Mouse (Mus musculus): ENCODE results near the gene Gsto2. TPM values are rescaled to one million over a fixed set of nuclear protein-coding genes. Genes with fewer than 3 reads are reported as not detected.
"Not testable (repeated sequence)": the region's sequence is repeated elsewhere in the genome, so short reads cannot be mapped to it uniquely, and the experiment has no call there.

Gene Gsto2
- polyA plus RNA-seq, 1 experiment: 2.0 TPM

- Histone ChIP-seq H3K4me1 (ENCODE audit: control insufficient read depth, insufficient read depth, low read length) (no peaks in the 10 kb centered on the region; the same call in 1 of the 2 replicates), H3K4me3 (replicated peaks; ENCODE audit: control insufficient read depth, low read depth, low read length) (no peak overlapping the region), H3K27ac (ENCODE audit: control insufficient read depth, insufficient read depth, low read depth, low read length, poor library complexity) (no peak overlapping the region)
- TF ChIP-seq CTCF (IDR thresholded peaks at IDR 0.05; ENCODE audit: control insufficient read depth, insufficient read depth, low read length) (no peak), POLR2A (IDR thresholded peaks at IDR 0.05; ENCODE audit: borderline replicate concordance, control insufficient read depth, low read depth, low read length) (no peak)
- WGBS: 85% methylated on average over 16 of the region's 16 CpGs
Measured at GRCm38 (mm10) chr19:47832316-47832715, 33.0 kb upstream of the Gsto2 start.

GRCm38 (mm10) chr19:47834614-47835013 lies 30.7 kb upstream of the Gsto2 start:
- no peak overlapping the region for H3K27ac ChIP-seq (ENCODE audit: control insufficient read depth, insufficient read depth, low read depth, low read length, poor library complexity)
- WGBS: 66% methylated on average over 5 of the region's 5 CpGs
- TF ChIP-seq POLR2A (IDR thresholded peaks at IDR 0.05; ENCODE audit: borderline replicate concordance, control insufficient read depth, low read depth, low read length) (no peak), CTCF (IDR thresholded peaks at IDR 0.05; ENCODE audit: control insufficient read depth, insufficient read depth, low read length) (no peak)
- no peaks in the 10 kb centered on the region; the same call in 1 of the 2 replicates for H3K4me1 ChIP-seq (ENCODE audit: control insufficient read depth, insufficient read depth, low read length)
- H3K4me3 ChIP-seq (replicated peaks; ENCODE audit: control insufficient read depth, low read depth, low read length): no peak overlapping the region

- WGBS: 77% methylated on average over 7 of the region's 7 CpGs
- Histone ChIP-seq H3K27ac (ENCODE audit: control insufficient read depth, insufficient read depth, low read depth, low read length, poor library complexity) (no peak overlapping the region), H3K4me3 (replicated peaks; ENCODE audit: control insufficient read depth, low read depth, low read length) (no peak overlapping the region), H3K4me1 (ENCODE audit: control insufficient read depth, insufficient read depth, low read length) (no peaks in the 10 kb centered on the region; the same call in 1 of the 2 replicates)
- TF ChIP-seq CTCF (IDR thresholded peaks at IDR 0.05; ENCODE audit: control insufficient read depth, insufficient read depth, low read length) (no peak), POLR2A (IDR thresholded peaks at IDR 0.05; ENCODE audit: borderline replicate concordance, control insufficient read depth, low read depth, low read length) (no peak)
Measured at GRCm38 (mm10) chr19:47835776-47836175, 29.6 kb upstream of the Gsto2 start.

DNA sequence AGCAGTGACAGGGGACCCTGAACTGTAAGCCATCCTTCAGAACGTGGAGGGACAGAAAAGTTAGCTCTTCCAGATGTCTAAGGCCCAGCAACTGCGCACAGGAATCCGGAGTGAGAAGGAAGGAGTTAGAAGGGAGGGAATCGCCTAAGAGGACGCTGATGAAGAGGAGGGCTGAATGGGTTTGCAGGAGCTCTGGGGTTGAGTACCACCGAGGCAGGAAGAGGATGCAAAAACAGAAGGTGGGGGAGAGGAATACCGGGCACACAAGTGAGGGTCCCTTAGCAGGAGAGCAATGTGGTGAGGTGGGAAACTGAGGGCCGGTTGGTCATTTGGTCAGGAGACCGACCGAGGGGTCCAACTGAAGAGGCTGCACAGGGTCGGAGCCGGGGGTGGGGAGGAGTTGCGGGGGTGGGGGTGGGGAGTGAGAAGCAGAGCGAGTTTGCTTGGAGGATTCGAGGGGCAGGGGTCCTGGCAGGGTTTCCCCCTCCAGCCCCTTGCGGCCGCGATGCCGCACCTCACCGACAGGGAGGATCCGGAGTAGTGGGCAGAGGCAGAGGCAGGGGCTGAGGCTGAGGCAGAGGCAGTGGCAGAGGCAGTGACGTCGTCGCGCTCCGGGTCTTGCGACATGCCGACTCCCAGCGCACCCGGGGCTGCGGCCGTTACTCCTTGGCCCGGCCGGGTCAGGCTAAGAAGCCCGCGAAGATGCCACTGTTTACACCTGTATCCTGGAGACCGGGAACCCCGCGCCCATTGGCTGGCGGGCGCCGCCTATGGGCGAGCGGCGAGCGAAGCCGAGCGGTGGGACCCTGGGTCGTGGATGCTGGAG lies 28.4 kb upstream of the Gsto2 start:
- Histone ChIP-seq H3K4me3 (replicated peaks; ENCODE audit: control insufficient read depth, low read depth, low read length) (peak overlapping the region; percentile 12), H3K27ac (ENCODE audit: control insufficient read depth, insufficient read depth, low read depth, low read length, poor library complexity) (no peak overlapping the region), H3K4me1 (ENCODE audit: control insufficient read depth, insufficient read depth, low read length) (no peaks in the 10 kb centered on the region; the same call in 1 of the 2 replicates)
- WGBS: 7% methylated on average over 49 of the region's 49 CpGs
- TF ChIP-seq POLR2A (IDR thresholded peaks at IDR 0.05; ENCODE audit: borderline replicate concordance, control insufficient read depth, low read depth, low read length) (no peak), CTCF (IDR thresholded peaks at IDR 0.05; ENCODE audit: control insufficient read depth, insufficient read depth, low read length) (peak; percentile 9; the same call in 1 of the 2 replicates)

- WGBS: 4% methylated on average over 6 of the region's 6 CpGs
- no peaks in the 10 kb centered on the region; the same call in 1 of the 2 replicates for H3K4me1 ChIP-seq (ENCODE audit: control insufficient read depth, insufficient read depth, low read length)
- TF ChIP-seq CTCF (IDR thresholded peaks at IDR 0.05; ENCODE audit: control insufficient read depth, insufficient read depth, low read length): no peak
- no peak for TF ChIP-seq POLR2A (IDR thresholded peaks at IDR 0.05; ENCODE audit: borderline replicate concordance, control insufficient read depth, low read depth, low read length)
- H3K4me3 ChIP-seq (replicated peaks; ENCODE audit: control insufficient read depth, low read depth, low read length): no peak overlapping the region
- H3K27ac ChIP-seq (ENCODE audit: control insufficient read depth, insufficient read depth, low read depth, low read length, poor library complexity): no peak overlapping the region
Measured at GRCm38 (mm10) chr19:47837527-47837901, 27.8 kb upstream of the Gsto2 start.

- not testable (repeated sequence) for H3K27ac ChIP-seq (ENCODE audit: control insufficient read depth, insufficient read depth, low read depth, low read length, poor library complexity); H3K4me1 ChIP-seq (ENCODE audit: control insufficient read depth, insufficient read depth, low read length); H3K4me3 ChIP-seq (replicated peaks; ENCODE audit: control insufficient read depth, low read depth, low read length)
- 52% methylated on average over 15 of the region's 15 CpGs for WGBS
Measured at GRCm38 (mm10) chr19:47841234-47841633, 24.1 kb upstream of the Gsto2 start.

- H3K4me3 ChIP-seq (replicated peaks; ENCODE audit: control insufficient read depth, low read depth, low read length): no peak overlapping the region
- WGBS: 83% methylated on average over 3 of the region's 3 CpGs
- no peak for TF ChIP-seq CTCF (IDR thresholded peaks at IDR 0.05; ENCODE audit: control insufficient read depth, insufficient read depth, low read length)
- no peak overlapping the region for H3K27ac ChIP-seq (ENCODE audit: control insufficient read depth, insufficient read depth, low read depth, low read length, poor library complexity)
- no peaks in the 10 kb centered on the region; the same call in 1 of the 2 replicates for H3K4me1 ChIP-seq (ENCODE audit: control insufficient read depth, insufficient read depth, low read length)
Measured at GRCm38 (mm10) chr19:47849735-47850134, 15.6 kb upstream of the Gsto2 start.

GRCm38 (mm10) chr19:47852131-47852530 lies 13.2 kb upstream of the Gsto2 start:
- H3K4me1 ChIP-seq (ENCODE audit: control insufficient read depth, insufficient read depth, low read length); H3K27ac ChIP-seq (ENCODE audit: control insufficient read depth, insufficient read depth, low read depth, low read length, poor library complexity); H3K4me3 ChIP-seq (replicated peaks; ENCODE audit: control insufficient read depth, low read depth, low read length): not testable (repeated sequence)
- 74% methylated on average over 3 of the region's 3 CpGs for WGBS

GRCm38 (mm10) chr19:47853053-47853452 lies 12.3 kb upstream of the Gsto2 start:
- no peaks in the 10 kb centered on the region; the same call in 1 of the 2 replicates for H3K4me1 ChIP-seq (ENCODE audit: control insufficient read depth, insufficient read depth, low read length)

More at GRCm38 (mm10) chr19:47853053-47853452, 12.3 kb upstream of the Gsto2 start:
- Histone ChIP-seq H3K4me3 (replicated peaks; ENCODE audit: control insufficient read depth, low read depth, low read length) (no peak overlapping the region), H3K27ac (ENCODE audit: control insufficient read depth, insufficient read depth, low read depth, low read length, poor library complexity) (no peak overlapping the region)
- TF ChIP-seq POLR2A (IDR thresholded peaks at IDR 0.05; ENCODE audit: borderline replicate concordance, control insufficient read depth, low read depth, low read length): no peak
- TF ChIP-seq CTCF (IDR thresholded peaks at IDR 0.05; ENCODE audit: control insufficient read depth, insufficient read depth, low read length): no peak
- WGBS: 74% methylated on average over 3 of the region's 3 CpGs
